Mouse (Mus musculus) adrenal gland, postnatal 4 days (tissue): ENCODE measurements around the gene Cdh26. TPM values are rescaled to one million over a fixed set of nuclear protein-coding genes. Genes with fewer than 3 reads are reported as not detected.

ENCODE experiments used
- DNase-seq, 2 experiments: peaks; one replicate each; pipeline ENCODE4 v3.0.0; 2021 to 2022; ENCODE audit warnings: low spot score in 2 of 2, mixed read lengths in 2 of 2
- long read RNA-seq, 2 experiments: library from polyadenylated mRNA; stranded (forward); transcript quantifications; one replicate each; pipeline ENCODE4 v2.0.0; 2021
- total RNA-seq, 2 experiments: library from RNA; stranded (reverse); gene quantifications; 2 replicates each; pipeline ENCODE4 v1.2.3; 2021

Gene Cdh26
- total RNA-seq, result under 1 TPM in 1 of 2 experiments, not detected in 1; 0.20 TPM
- long read RNA-seq, experiment 1, result 0 reads
- long read RNA-seq, experiment 2, partial matches to known transcripts, result 1 of 1 reads
- long read RNA-seq, experiment 2, other reads (novel, unspliced or antisense), result 0 of 1 reads

DNA sequence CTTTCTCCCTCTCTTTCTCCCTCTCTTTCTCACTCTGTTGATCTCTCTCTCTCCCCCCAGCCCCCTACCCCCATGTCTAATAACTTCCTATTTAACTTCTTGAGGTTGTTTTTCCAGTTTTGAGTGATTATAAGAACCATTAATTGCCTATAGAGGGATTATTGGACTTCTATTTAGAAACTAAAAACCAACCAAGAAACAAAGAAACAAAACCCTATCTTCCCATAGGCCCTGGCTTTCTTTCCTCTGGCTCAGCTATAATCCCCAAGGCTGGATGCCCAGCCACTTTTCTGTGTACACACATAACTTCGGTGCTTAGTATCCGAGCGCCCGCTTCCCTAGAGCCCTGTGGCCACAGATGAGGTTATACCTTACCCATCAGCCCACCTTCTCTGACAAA lies at the start of gene Cdh26:
TSS of gene Cdh26 (plus strand) at position 301 of the 400 bp plus-strand sequence.
- DNase-seq, result no peak

DNA sequence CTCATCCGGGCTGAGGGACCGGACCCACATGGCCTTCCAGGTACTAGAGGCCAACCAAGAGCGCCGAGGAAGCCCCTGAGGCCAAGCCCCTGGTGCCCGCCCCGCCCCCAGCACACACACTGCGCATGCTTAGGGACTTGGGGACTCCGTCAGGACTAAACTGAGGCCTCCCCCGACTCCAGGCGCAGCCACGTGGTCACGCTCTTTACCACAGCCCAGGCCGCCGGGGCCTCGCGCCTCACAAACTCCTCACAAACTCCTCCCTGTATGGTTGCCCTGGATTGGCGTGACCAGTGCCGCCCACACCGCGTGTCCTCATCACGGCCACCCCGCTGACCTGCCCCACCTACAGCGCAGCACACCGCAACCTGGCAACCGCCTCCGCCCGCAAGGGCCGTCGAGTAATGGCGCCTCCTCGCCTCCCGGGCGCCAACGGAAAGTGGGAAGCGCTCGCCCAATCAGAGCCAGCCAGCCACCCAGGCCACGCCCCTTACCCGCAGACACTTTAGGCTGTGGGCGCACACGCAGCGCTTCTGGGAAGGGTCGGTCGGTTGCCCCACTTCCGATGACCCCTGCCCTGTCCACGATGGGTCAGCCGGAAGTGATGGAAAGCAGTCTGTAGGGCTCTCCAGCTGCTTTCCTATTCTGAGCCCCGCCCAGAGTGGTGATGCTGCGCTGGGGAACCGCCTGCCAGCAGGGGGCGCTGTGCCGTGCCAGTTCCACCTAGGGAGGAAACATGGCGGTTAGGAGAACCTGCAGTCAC lies 23.1 kb upstream of the Cdh26 start, which contains the start of gene Sycp2:
TSS of gene Sycp2 (minus strand) at position 633 of the 763 bp plus-strand sequence.
- DNase-seq, result no peak

DNA sequence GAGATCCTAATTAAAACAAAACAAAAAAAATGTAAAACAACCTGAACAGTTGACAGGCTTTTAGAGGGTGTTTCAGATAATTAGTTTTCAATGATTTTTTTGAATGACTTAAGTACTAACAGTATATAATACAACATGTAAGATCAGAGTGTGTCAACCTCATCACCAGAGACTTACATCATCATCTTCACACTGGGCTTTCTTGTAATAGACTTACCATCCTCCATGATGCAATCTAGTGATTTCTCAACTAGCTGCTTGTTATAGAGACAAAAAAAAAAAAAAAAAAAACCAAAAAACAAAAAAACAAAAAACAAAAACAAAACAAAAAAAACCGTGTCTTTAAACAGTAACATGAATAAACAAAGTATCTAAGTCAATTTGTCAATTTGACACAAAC lies 21.3 kb upstream of the Cdh26 start:
- DNase-seq, result no peak

DNA sequence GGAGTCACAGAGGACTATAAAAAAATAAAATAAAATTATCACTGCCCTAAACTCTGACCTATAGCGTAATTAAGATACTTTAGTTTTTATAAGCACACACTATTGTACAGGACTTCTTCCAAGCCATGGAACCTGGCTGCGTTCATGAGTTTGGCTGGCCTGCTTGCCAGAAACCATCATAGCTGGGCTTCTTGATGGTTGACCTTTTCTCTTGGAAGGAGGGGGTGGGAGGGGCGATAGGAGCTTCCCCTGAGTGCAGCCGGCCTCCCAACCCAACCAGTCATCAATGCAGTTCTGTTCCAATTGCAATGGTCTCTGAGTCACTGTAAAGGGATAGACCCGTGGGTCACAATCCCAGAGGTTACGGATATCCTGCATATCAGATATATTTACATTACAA lies 20.0 kb upstream of the Cdh26 start:
- no peak for DNase-seq

DNA sequence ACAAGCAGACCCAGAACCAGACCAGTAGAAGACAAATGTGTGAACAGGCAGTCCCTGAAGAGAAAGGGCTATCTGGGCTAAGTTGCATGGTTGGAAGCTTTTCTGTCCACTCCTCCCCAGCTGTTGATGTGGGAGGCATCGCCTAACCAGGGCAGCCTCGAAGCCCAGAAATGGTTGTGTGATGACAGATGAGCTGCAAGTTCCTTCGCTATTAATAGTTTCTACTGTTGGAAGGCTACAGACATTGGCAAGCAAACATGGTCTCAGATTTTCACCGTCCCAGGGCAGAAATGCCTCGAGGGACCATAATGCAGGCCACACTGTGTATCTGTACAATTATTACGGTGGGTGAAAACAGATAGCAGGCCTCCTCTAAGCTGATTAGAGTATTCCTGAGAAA lies 17.7 kb upstream of the Cdh26 start:
- DNase-seq, result no peak

DNA sequence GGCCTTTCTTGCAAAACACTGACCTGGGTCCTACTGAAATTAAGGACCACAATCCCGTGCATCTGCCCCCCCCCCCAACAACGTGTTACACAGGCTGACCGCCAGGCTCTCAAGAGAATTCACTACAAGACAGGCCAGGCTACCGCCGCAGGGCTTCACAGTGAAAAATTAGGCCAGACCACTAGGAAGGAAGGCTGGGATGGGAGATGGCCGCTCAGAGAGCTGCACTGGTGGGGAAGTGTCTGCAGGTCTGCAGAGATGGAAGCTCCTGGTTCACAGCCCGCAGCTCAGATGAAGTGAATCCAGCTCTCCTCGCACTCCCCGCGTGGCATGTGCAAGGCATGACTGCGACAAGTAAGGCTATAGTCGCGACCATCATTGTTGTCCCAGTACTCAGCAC lies 17.2 kb upstream of the Cdh26 start:
- no peak for DNase-seq

DNA sequence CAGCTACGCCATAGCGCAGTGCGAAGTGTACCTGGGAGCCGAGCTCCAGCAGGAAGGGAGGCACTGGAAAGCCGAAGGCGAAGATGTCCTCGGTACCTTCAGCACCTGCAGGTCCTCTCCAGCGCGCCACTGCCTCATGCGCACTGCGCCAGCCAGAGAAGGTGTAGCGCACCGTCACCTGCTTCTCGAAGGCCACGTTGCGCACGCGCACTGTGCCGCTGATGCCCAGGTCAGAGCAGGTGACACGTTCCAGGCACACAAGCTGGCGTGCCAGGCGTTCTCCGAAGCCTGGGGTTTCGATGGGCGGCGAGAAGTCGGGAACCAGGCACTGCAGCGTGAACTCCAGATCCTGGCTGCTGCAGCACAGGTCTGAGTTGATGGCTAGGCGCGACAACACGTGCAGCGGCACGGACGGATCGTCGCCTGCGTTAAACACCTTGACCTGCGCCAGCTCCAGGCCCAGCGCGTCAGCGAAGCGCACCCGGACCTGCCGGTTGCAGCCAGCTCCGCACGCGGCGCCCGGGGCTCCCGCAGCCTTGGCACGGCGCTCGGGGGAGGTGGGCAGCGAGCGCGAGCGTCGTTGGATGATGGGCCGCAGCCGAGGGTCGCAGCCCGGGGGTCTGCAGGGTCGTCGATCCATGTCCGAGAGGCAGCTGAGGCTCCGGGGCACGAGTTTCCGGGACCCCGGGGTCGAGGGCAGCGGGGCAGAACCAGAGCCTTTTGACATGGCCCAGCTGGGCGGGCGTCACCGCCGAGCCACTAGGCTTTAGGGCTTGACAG lies 16.7 kb upstream of the Cdh26 start:
- DNase-seq, result no peak

DNA sequence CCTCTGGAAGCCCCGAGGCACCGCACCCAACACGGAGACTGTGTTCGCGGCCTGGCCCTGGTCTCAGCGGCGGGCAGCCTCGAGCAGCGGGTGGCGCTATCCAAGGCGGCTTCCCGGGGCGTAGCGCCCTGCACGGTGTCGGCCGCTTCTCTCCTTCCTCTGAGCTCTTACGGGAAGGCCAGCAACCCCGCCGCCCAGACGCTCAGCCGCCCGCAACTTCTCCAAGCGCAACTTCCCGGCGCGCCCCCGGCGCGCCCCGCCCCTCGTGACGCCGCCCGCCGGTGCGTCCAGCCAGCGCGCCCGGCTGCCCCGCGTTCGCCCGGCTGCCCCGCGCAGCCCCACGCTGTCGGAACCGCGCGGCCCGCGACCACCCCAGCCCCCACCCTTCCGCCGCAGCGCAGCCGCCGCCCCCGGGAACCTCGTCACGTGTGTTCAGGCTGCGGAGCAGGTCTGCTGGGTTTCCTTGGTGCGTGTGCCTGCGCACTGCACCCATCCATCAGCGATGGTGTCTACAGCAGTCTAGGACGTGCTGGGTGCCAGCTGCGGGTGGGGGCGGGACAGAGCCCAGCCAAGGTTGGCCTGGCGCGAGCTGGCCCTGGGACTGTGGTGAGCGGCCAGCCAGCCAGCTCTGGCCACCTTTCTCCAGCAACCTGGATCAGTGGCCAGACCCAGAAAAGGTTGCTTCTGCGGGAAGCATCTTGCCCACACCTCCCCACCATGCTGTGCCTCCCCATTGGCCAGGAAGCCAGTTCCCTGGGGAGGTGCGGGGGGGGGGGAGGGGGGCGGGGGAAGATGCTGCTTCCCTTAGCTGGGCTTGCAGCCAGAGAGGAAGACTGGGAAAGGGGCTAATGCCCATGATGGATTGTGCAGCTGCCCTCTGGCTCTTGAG lies 15.8 kb upstream of the Cdh26 start, which contains the start of the genes Ppp1r3d and Fam217b:
TSS of gene Ppp1r3d (minus strand) at position 212 of the 889 bp plus-strand sequence.
TSS of gene Fam217b (plus strand) at position 264 of the 889 bp plus-strand sequence.
- DNase-seq, result peak in 1 of 2 experiments; percentile 11

DNA sequence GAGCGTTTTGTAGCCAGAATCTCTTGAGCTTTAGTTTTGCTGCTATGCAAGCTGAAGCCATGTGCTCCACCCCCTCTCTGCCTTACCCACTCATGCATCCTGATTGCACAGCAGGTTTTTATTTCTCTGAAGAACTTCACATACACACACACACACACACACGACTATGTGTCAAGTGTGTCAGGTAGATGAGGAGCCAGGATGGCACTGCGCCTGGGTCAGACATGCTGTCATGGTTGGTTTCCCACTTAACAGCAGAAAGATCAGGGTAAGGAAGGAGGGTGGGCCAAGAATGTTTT lies 15.2 kb upstream of the Cdh26 start:
- DNase-seq, result no peak

DNA sequence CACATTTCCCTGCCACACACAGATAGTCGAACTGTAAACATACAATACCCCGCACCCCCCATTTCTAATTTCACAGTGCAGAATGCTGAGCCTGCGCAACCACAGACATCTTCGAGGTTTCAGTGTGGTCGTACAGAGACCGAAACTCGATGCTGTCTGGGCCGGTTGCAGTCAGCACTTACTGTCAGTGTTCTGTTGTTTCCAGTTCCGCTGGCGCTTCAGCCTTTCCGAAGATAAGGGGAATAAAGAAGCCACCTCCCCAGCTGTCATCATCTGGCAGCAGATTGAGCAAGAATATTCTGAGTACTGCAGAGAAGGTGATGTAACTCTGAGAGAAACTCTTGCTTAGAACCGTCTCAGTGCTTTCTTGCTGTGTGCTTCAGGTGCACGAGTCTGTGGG lies 13.9 kb upstream of the Cdh26 start:
- DNase-seq, result no peak

DNA sequence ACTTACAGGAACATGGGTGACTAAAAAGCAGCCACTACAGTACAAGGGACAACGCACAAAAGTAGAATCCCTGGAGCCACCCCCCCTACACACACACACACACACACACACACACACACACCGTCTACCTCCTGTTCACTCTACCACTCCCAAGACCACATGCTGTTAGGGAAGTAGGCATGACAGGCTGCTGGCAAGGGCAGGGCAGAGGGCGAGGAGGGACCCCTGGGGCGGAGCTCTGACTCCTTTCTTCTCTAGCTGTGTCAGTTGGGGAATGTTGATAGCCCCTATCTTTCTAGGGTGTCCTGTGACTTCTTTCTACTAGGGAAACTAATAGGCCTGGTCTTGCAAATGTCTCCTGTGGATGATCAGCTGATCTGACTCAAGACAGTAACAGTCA lies 13.4 kb upstream of the Cdh26 start:
- DNase-seq, result no peak

DNA sequence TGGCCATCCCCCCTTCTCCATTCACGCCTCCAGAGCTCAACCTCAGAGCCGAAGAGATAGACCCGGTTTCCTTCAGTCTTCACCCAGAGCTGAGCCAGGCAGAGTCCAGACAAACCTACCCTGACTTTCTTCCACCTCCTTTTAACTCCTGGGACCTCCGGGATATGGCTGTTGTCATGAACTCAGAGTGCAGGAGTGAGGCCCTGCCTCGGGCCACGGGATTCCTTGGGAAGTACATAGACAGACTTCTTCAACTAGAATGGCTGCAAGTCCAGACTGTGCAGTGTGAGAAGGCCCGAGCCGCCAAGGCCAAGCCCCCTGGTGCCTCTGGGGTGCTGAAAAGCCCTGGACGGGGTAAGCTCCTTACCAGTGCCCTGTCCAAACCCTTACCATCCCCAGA lies 9.8 kb upstream of the Cdh26 start:
- DNase-seq, result no peak

DNA sequence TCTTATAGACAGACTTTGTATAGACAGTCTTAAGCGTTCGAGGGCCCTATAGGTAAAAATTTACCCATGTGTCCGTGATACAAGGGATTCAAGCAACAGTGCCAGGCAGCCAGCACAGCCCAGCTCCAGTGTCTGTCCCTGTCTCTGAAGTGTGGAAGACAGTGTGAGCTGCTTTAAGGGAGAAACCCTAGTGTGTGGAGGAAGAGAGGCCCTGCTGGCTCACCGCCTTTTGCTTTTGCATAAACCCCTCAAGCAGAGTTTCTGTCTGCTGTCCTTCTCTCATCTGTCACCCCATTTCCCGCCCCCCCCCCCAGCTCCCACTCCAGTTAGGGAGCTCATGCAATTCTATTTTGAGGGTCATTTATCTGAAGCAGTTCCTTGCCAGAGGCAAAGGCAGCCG lies 8.7 kb upstream of the Cdh26 start:
- DNase-seq, result no peak

DNA sequence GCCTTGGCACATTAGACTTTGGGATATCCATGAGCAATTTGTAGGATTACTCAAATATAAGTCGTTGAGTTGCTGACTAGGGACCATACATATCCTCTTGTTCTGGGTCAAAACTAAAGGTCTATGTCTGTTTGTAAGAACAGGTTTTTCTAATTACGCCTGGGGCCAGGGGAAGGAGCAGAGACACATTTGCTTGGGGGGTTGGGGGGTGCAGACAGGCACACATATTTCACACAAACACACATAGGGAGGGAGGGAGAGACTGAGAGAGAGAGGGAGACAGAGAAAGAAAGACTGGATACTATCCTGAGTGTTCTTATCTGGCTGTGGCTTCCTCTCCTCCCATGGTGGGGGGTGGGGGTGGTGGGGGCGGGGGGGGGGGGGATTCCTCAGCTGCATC lies 8.1 kb upstream of the Cdh26 start:
- DNase-seq, result no peak

DNA sequence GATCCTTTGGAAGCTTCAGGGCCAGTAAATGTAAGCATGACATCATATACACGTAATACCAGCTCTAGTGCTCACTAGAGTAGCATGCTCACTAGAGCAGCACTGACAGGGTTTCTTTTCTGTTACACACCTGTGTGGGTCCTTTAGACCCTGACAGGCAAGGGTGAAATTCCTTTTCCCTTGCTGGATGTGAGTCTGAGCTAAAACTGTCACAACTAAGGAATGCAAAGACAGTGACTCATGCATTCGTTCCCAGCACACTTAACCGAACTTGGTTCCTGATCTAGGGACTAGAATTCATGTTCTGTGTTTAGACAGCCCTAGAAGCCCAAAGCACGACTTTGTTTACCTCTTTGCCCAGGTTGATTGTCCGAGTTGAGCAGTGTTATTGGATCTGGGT lies 7.1 kb upstream of the Cdh26 start:
- DNase-seq, result no peak

DNA sequence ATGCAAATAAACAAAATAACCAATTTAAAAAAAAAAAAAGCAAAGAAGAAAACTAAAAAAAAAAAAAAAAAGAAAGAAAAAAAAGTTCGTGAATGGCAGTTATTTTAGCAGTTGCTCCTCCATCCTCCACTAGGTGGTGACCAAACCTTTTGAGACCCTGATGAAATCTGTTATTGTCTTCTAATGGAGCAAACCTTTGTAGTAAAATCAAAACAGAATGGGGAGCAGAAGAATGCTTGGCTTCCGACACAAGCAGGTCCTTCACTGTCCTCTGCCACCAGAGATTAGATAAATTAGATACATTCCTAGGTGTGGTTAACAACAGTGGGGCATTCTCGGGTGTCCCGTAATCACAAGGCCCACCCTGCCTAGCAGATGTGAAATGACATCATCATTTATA lies 4.1 kb upstream of the Cdh26 start:
- DNase-seq, result no peak

DNA sequence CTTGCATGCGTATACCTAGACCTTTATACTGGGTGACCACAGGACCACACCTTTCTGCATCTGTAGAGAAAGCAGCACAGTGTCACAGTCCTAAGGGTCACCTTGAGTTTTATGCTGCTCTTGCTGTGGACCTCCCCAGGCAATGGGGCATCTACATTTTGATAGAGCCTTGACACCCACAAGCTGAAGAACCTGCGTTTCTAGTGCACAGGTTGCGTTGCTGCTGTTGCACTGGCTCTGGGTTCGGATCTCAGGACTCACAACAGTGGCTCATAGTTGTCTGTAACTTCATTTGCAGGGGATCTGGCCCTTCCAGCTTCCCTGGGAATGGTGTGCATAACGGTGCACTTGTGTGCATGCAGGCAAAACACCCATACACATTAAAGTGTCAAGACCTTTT lies 3.1 kb upstream of the Cdh26 start:
- no peak for DNase-seq

DNA sequence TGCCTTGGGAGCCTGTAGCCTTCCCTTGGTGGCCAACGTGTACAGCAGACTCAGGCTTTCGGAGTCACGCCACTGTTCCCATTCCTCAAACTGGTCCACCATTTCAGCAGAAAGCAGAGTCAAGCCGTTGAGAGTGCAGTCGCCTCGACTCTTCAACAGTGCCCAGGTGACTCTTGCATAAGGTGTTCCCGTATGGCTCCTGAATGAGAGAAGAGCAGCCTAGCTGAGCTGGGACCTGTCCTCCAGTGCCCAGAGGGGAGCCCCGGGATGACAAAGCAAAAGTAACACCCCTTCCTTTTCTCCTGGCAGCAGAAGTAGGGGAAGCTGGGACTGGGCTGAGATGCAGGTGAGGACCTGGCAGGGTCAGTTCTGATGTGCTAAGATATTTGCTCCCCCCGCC lies 2.1 kb upstream of the Cdh26 start:
- no peak for DNase-seq

DNA sequence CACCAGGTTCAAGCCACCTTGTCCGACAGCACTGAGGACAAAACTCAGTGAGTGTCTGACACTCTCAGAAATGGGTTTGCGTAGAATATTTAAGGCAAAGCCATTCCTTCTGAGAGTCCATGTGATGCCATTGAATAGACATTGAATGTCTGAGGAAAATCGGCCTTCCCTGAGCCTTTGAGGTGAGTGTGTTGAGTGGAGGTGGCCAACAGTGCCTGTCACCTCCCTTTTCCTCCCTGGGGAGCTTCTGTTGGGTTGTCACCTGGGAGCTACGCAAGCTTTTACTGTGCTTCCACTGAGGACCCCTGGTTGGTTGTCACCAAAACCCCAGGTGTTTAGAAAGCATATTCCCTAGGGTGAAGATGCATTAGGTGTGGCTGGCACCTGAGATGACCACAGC lies 1.7 kb upstream of the Cdh26 start:
- DNase-seq, result no peak

DNA sequence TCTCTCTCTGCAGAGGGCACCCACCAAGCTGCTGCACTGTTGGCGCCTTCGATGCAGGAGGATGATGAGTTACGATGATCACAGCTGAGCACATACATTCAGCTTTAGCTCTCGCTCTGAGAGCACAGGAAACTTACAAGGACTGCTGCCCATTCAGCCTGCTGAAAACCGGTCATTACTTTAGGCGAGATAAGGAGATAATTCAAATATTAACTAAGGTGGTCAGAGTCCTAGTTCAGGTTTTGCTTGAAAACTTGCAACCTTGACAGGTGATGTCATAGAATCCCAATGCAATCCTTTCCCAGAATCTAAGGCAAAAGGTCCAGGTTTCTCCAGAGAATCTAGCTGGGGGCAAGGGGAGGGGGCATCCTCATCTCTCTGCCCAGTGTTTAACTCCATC lies 905 bp upstream of the Cdh26 start:
- DNase-seq, result no peak

DNA sequence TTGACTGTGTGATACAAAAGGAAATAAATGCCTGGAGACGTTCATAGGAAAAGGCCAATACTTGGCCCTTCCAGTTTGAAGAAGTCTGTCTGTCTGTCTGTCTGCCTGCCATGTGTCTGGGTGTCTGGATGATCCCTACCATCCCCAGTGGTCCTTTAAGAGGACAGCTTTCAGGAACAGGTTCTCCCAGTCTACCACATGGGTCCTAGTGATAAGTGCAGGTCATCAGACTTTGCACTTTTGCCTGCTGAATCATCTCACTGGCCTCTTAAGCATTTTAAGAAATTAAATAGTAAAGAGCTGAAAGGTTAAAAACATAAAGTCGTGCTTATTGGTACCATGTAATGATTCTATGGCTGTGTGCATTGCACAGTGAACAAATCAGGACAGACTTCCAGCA lies 3.2 kb downstream of the Cdh26 start:
- DNase-seq, result no peak
